Mouse (Mus musculus): Measurements from ENCODE around the gene Ppargc1a. TPM values are rescaled to one million over a fixed set of nuclear protein-coding genes. Genes with fewer than 3 reads are reported as not detected.

The Ppargc1a gene
- total RNA-seq (2021): 100 to 1,000 TPM; 132 to 133 TPM

GRCm38 (mm10) chr5:51567659-51568058 lies at the start of gene Ppargc1a:
TSS of gene Ppargc1a (minus strand) at chr5:51567726.
- intact Hi-C loops (cut with DNase I): loop anchor here (2.0 kb wide), 1 partner anchor 23 kb away; no protein-coding TSS in a partner anchor
- no peak for DNase-seq (ENCODE audit: low spot score)

GRCm38 (mm10) chr5:51616877-51617276 lies 49.4 kb upstream of the Ppargc1a start:
- DNase-seq (ENCODE audit: low spot score): no peak
- intact Hi-C loops (cut with DNase I): no loop called here

- intact Hi-C loops (cut with DNase I): no loop called here
- no peak for DNase-seq (ENCODE audit: low spot score)
These were observed 44.5 kb upstream of the Ppargc1a start for GRCm38 (mm10) chr5:51612049-51612448.

- intact Hi-C loops (cut with DNase I): no loop called here
- DNase-seq (ENCODE audit: low spot score): no peak
These were observed 40.4 kb upstream of the Ppargc1a start for GRCm38 (mm10) chr5:51607686-51608480.

GRCm38 (mm10) chr5:51599549-51599948 lies 32.0 kb upstream of the Ppargc1a start:
- no peak for DNase-seq (ENCODE audit: low spot score)
- intact Hi-C loops (cut with DNase I): loop anchor here (2.0 to 5.0 kb wide), 3 partner anchors 299 to 468 kb away; no protein-coding TSS in a partner anchor

GRCm38 (mm10) chr5:51595644-51596043 lies 28.1 kb upstream of the Ppargc1a start:
- intact Hi-C loops (cut with DNase I): loop anchor here (5.0 kb wide), 2 partner anchors 447 to 472 kb away; no protein-coding TSS in a partner anchor
- peak; percentile 43 for DNase-seq (ENCODE audit: low spot score)

- intact Hi-C loops (cut with DNase I): loop anchor here (5.0 kb wide), 1 partner anchor 40 kb away; no protein-coding TSS in a partner anchor
- DNase-seq (ENCODE audit: low spot score): no peak
These were observed 24.7 kb upstream of the Ppargc1a start for GRCm38 (mm10) chr5:51592206-51592605.

- intact Hi-C loops (cut with DNase I): loop anchor here (2.0 to 5.0 kb wide), 2 partner anchors 23 to 39 kb away; no protein-coding TSS in a partner anchor
- peak; percentile 24 for DNase-seq (ENCODE audit: low spot score)
These were observed 24.1 kb upstream of the Ppargc1a start for GRCm38 (mm10) chr5:51591537-51592154.

- DNase-seq (ENCODE audit: low spot score): no peak
- intact Hi-C loops (cut with DNase I): no loop called here
These were observed 18.7 kb upstream of the Ppargc1a start for GRCm38 (mm10) chr5:51586187-51586586.

- intact Hi-C loops (cut with DNase I): no loop called here
- DNase-seq (ENCODE audit: low spot score): no peak
These were observed 17.5 kb upstream of the Ppargc1a start for GRCm38 (mm10) chr5:51584987-51585386.

GRCm38 (mm10) chr5:51584186-51584585 lies 16.7 kb upstream of the Ppargc1a start:
- no peak for DNase-seq (ENCODE audit: low spot score)
- intact Hi-C loops (cut with DNase I): no loop called here

GRCm38 (mm10) chr5:51583632-51584031 lies 16.1 kb upstream of the Ppargc1a start:
- no peak for DNase-seq (ENCODE audit: low spot score)
- intact Hi-C loops (cut with DNase I): no loop called here

GRCm38 (mm10) chr5:51583030-51583429 lies 15.5 kb upstream of the Ppargc1a start:
- no peak for DNase-seq (ENCODE audit: low spot score)
- intact Hi-C loops (cut with DNase I): no loop called here

GRCm38 (mm10) chr5:51582618-51583017 lies 15.1 kb upstream of the Ppargc1a start:
- intact Hi-C loops (cut with DNase I): no loop called here
- no peak for DNase-seq (ENCODE audit: low spot score)

GRCm38 (mm10) chr5:51577594-51577993 lies 10.1 kb upstream of the Ppargc1a start:
- intact Hi-C loops (cut with DNase I): no loop called here
- no peak for DNase-seq (ENCODE audit: low spot score)

- no peak for DNase-seq (ENCODE audit: low spot score)
- intact Hi-C loops (cut with DNase I): no loop called here
These were observed 6.2 kb upstream of the Ppargc1a start for GRCm38 (mm10) chr5:51573770-51574169.

- DNase-seq (ENCODE audit: low spot score): no peak
- intact Hi-C loops (cut with DNase I): loop anchor here (2.0 kb wide), 1 partner anchor 23 kb away; no protein-coding TSS in a partner anchor
These were observed 718 bp upstream of the Ppargc1a start for GRCm38 (mm10) chr5:51568198-51568690.

- intact Hi-C loops (cut with DNase I): no loop called here
These were observed 1.9 kb downstream of the Ppargc1a start for GRCm38 (mm10) chr5:51565672-51566071.

GRCm38 (mm10) chr5:51565038-51565437 lies 2.5 kb downstream of the Ppargc1a start:
- no peak for DNase-seq (ENCODE audit: low spot score)
- intact Hi-C loops (cut with DNase I): no loop called here

More at GRCm38 (mm10) chr5:51565672-51566071, 1.9 kb downstream of the Ppargc1a start:
- DNase-seq (ENCODE audit: low spot score): no peak

GRCm38 (mm10) chr5:51563574-51563973 lies 4.0 kb downstream of the Ppargc1a start:
- intact Hi-C loops (cut with DNase I): no loop called here
- no peak for DNase-seq (ENCODE audit: low spot score)

Data from heart, postnatal 25 days (tissue).